Comparison of ENCODE assay signal across 12 mouse cellular contexts in genomic region chr12:104858732-104859131, GRCm38 (mm10). TPM values are rescaled to one million over a fixed set of nuclear protein-coding genes. Genes with fewer than 3 reads are reported as not detected.
DNase-seq lines count a peak whose midpoint lies in the region; ATAC-seq lines count a peak whose summit lies in the region.
"Had no signal": no experiment of that assay in that cellular context is flagged by ENCODE, and none has a peak within 500 bp of the region (broad histone marks: within the 10 kb centered on the region; RNA-seq: fewer than 3 reads in every experiment).

No protein-coding gene starts in this region.

- H3K4me3 ChIP-seq in forebrain, embryonic 14.5 days (ENCODE audit: low read depth, low read length): no peak overlapping the region
- H3K4me3 ChIP-seq in heart, embryonic 11.5 days (ENCODE audit: low read depth, low read length): no peak overlapping the region
- H3K4me3 ChIP-seq: heart, embryonic 10.5 days; midbrain, embryonic 12.5 days had no signal

- H3K9me3 ChIP-seq in forebrain, embryonic 14.5 days (replicated peaks; ENCODE audit: control insufficient read depth, low read length): no peaks in the 10 kb centered on the region
- no peaks in the 10 kb centered on the region for H3K9me3 ChIP-seq in heart, embryonic 11.5 days (replicated peaks; ENCODE audit: control insufficient read depth, low read length)
- H3K9me3 ChIP-seq: heart, embryonic 10.5 days had no signal

- no peaks in the 10 kb centered on the region for H3K27me3 ChIP-seq in forebrain, embryonic 14.5 days (replicated peaks; ENCODE audit: control insufficient read depth, insufficient read depth, low read length)
- H3K27me3 ChIP-seq in heart, embryonic 11.5 days (ENCODE audit: control insufficient read depth, insufficient read depth, low read length): 0 out of 2 replicates have a peak, but pooled peaks cover 2% of the 10 kb centered on the region
- H3K27me3 ChIP-seq: midbrain, embryonic 12.5 days had no signal

- peak; percentile 65 for DNase-seq in adrenal gland, postnatal 10 days
- DNase-seq in adrenal gland, adult (ENCODE audit: inconsistent age in 2 of 2, low spot score in 1 of 2): no peak
- DNase-seq in kidney, adult 9 months: peak; percentile 50
- DNase-seq in kidney, postnatal 14 days: no peak
- peak; percentile 87 for DNase-seq in adipocyte (ENCODE audit: low spot score)
- no peak for DNase-seq in forebrain, embryonic 14.5 days (ENCODE audit: low spot score)
- DNase-seq in embryo, embryonic 9.5 days (ENCODE audit: extremely low spot score): no peak
- DNase-seq: cerebellum, postnatal 36 days; lung, adult 2 months had no signal

- H3K36me3 ChIP-seq in forebrain, embryonic 14.5 days (ENCODE audit: control insufficient read depth, insufficient read depth, low read length): no peaks in the 10 kb centered on the region
- H3K36me3 ChIP-seq in heart, embryonic 11.5 days (ENCODE audit: control insufficient read depth, insufficient read depth, low read length): no peaks in the 10 kb centered on the region
- H3K36me3 ChIP-seq: heart, embryonic 10.5 days; midbrain, embryonic 12.5 days had no signal

- 78% methylated on average over 5 of the region's 5 CpGs for WGBS in forebrain, embryonic 14.5 days
- 88% methylated on average over 5 of the region's 5 CpGs for WGBS in heart, embryonic 11.5 days (ENCODE audit: insufficient replicate concordance)

- no peak for ATAC-seq in forebrain, embryonic 14.5 days
- ATAC-seq in heart, embryonic 11.5 days (replicated peaks; ENCODE audit: insufficient number of reproducible peaks, low FRiP score, low TSS enrichment): no peak

- H3K27ac ChIP-seq in forebrain, embryonic 14.5 days (ENCODE audit: low read depth, low read length): 0 out of 2 replicates have a peak overlapping the region, but pooled peaks have one; percentile 27
- H3K27ac ChIP-seq in heart, embryonic 11.5 days (ENCODE audit: low read depth, low read length): no peak overlapping the region
- H3K27ac ChIP-seq: heart, embryonic 10.5 days; midbrain, embryonic 12.5 days had no signal

- H3K4me2 ChIP-seq in forebrain, embryonic 14.5 days (ENCODE audit: low read length): no peak overlapping the region
- no peak overlapping the region for H3K4me2 ChIP-seq in heart, embryonic 11.5 days
- H3K4me2 ChIP-seq: midbrain, embryonic 12.5 days had no signal

- H3K9ac ChIP-seq in forebrain, embryonic 14.5 days (ENCODE audit: low read length): no peak overlapping the region
- no peak overlapping the region for H3K9ac ChIP-seq in heart, embryonic 11.5 days (ENCODE audit: low read depth, low read length)
- H3K9ac ChIP-seq: midbrain, embryonic 12.5 days had no signal

- H3K4me1 ChIP-seq in forebrain, embryonic 14.5 days (ENCODE audit: control insufficient read depth, insufficient read depth, low read length): peaks cover 2% of the 10 kb centered on the region; the same call in 1 of the 2 replicates
- H3K4me1 ChIP-seq in heart, embryonic 11.5 days (ENCODE audit: control insufficient read depth, insufficient read depth, low read length): no peaks in the 10 kb centered on the region

RNA-seq across cellular contexts. Expression of gene Clmn, which starts 6.1 kb away (rescaled TPM):
- 10 to 100 TPM; 14.4 to 18.3 TPM for total RNA-seq in adrenal gland, postnatal 10 days (2021)
- polyA plus RNA-seq in forebrain, embryonic 14.5 days (2014; fragmentation: Nextera tagmentation; extraction: Ambion mirVana): 0.33 and 0.72 TPM in 2 replicates
- 1.3 and 1.5 TPM in 2 replicates for polyA plus RNA-seq in heart, embryonic 11.5 days (2014; fragmentation: Nextera tagmentation; extraction: Ambion mirVana)

Comparison
In these comparisons a context has a peak if more than half of its experiments do, and no peak if none do; other contexts are left out.
1. DNase-seq: peak in adrenal gland, postnatal 10 days (single experiment), kidney, adult 9 months (single experiment) and adipocyte (single experiment); none in adrenal gland, adult (0 of 2), kidney, postnatal 14 days (single experiment), forebrain, embryonic 14.5 days (single experiment) and embryo, embryonic 9.5 days (single experiment).